Comparison of ENCODE assay signal across 15 mouse cellular contexts in the genomic region with DNA sequence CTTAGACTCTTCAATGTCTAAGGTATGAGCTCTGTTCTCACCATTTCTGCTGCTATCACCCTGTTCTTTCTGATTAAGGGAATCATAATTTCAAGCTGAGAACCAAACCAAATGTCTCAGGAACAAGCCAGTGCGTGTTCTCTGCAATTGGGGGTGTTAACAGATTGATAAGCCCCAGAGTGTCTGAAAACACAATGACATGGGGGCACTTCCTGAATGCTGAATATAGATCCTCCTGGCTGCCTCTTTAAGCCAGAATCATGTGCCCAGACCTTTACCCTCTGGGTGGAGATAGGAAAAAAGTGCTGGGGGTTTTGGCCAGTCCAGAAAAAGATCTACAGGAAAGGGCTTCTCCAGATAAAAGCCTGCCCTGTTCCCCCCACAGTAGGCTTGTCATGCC.
"Had no signal": no experiment of that assay in that cellular context is flagged by ENCODE, and none has a peak within 500 bp of the region (broad histone marks: within the 10 kb centered on the region; RNA-seq: fewer than 3 reads in every experiment).

No protein-coding gene starts in this region.

- H3K9ac ChIP-seq: liver, embryonic 13.5 days had no signal

- H3K36me3 ChIP-seq: liver, embryonic 13.5 days had no signal

- H3K4me2 ChIP-seq: liver, embryonic 13.5 days; midbrain, embryonic 11.5 days had no signal

- DNase-seq: kidney, postnatal 14 days; kidney, postnatal 4 days; liver, embryonic 13.5 days; lung, adult 2 months; lung, postnatal 14 days; lung, postnatal 4 days; midbrain, embryonic 14.5 days; right cerebral cortex, postnatal 14 days; right cerebral cortex, postnatal 4 days; thymus, adult 2 months; thymus, postnatal 14 days; thymus, postnatal 4 days had no signal

- H3K9me3 ChIP-seq: liver, embryonic 13.5 days had no signal

- H3K4me3 ChIP-seq: left cerebral cortex, adult 2 months; liver, embryonic 13.5 days had no signal

- H3K27ac ChIP-seq: left cerebral cortex, adult 2 months; liver, embryonic 13.5 days; stomach, postnatal 0 days had no signal

- H3K27me3 ChIP-seq: liver, embryonic 13.5 days had no signal

- H3K4me1 ChIP-seq: liver, embryonic 13.5 days had no signal
